Mouse (Mus musculus): ENCODE data around the gene Gatad2b.

Gatad2b gene

GRCm38 (mm10) chr3:90386817-90387216, 93.8 kb downstream of the Gatad2b start:
- DNase-seq = no peak

GRCm38 (mm10) chr3:90387483-90387882, 94.5 kb downstream of the Gatad2b start:
- peak; percentile 52 to 54 for DNase-seq

DNA sequence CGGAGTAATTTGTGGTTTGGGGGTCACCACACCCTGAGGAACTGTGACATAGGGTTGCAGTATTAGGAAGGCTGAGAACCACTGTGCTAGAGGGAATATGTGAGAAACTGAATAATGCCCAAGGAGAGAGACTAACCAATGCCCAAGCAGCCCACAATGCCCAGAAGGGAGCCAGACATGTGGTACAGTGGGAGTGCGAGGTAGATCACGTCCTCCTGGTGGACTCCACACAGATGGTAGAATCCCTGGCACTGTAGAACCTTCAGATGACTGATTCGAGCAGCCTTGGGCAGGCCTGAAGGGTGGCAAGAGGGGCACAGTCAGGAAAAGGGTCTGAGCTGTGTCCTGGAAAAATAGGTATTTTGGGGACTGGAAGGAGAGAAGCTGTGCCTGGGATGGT, 95.2 kb downstream of the Gatad2b start:
- no peak for DNase-seq

DNA sequence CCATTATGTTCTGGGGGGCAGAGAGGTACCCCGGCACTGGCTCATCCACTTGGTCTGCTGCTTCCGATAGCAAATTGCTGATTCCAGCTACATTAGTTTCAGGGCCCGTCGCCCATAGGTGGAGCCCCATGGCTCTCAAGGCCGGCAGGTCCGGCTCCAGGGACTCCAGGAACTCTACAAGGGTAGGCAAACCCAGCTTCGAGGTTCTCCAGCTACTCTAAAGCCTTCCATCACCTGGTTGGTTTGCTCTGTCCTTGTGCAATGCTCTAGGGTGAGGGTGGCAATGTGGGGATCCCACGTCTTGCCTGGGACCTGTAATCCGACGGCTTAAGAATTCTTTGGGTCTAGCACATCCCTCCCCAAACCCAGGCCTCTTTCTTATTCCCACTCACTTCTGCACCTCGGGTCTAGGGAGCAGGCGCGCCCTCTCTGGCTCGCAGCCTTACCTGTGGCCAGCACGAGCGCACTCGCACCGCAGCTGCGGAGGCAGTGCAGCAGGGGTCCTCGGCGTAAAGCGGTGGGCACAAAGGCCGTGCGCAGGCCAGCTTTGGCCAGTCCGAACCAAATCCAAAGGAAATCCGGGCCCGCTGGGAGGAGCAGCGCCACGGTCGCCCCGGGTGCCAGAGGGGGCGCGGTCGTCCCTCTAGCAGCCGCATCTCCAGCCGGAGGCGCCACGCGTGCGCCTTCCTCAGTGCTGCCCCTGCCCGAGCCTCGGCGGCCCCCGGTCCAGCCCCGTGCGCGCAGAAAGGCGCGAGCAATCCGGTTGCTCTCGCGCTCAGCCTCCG, 95.9 kb downstream of the Gatad2b start:
- peak; percentile 74 to 84 for DNase-seq

GRCm38 (mm10) chr3:90389511-90390490, 96.8 kb downstream of the Gatad2b start, which contains the start of gene Slc27a3:
Slc27a3 (minus strand) TSS chr3:90389938.
- peak; percentile 72 to 82 for DNase-seq

GRCm38 (mm10) chr3:90391004-90391403, 98.0 kb downstream of the Gatad2b start:
- no peak for DNase-seq

GRCm38 (mm10) chr3:90391941-90392340, 99.0 kb downstream of the Gatad2b start:
- no peak for DNase-seq

DNA sequence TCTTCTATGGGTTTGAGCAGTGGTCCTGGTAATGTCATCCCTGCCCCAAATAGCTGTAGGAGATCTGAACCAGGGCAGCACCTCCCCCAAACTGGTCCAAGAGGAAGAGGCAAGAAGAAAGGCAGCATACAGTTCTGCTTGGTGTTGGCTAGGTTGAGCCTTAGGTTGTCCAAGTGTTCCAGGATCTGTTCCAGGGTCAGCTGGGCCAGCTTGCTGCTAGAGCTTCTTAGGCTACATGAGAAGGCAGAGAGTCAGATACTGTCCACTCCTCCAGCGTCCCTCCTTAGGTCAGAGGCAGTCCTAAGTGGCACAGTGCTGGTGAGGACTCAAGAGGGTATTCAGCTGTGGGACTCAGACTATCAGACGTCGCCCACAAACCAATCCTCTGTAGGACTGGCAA, 99.7 kb downstream of the Gatad2b start:
- DNase-seq = no peak

GRCm38 (mm10) chr3:90395629-90396028, 102.7 kb downstream of the Gatad2b start:
- DNase-seq = no peak

DNA sequence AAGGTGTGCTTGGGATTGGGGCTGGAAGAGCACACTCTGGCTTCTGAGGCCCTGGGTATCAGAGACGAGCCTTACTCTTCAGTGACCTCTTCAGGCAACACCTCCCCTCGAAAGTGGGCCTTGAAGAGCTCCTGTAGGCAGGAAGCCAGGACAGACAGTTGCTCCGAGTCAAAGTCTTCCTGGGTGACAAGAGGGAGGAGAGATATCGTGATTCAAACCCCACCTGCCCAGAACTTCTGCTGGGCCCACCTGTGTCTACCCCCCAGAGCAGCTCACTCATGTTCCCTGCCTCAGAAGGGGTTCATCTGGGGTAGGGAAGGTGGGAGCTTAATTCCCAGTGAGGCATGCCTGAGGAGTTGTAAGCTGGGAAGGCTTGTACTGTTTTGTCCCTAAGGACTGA, 108.0 kb downstream of the Gatad2b start:
- no peak for DNase-seq

DNA sequence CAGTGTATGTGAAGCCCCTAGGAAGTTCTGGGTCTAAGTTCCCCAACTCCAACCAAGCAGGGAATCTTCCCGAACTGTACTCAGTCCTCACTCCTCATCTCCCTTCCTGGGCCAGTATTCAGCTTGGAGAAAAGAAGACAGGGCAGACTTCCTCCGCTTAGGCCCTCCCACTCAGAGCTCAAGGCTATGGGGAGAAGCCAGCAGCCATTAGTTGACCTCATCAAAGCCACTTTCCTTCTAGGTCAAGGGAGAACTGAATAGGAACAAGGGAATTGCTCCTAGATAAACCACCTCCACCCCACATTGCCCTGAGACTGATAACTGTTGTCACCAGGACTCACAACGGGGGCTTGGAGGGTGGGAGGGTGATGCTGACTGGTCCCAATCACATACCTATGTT, 111.1 kb downstream of the Gatad2b start:
- DNase-seq = no peak

DNA sequence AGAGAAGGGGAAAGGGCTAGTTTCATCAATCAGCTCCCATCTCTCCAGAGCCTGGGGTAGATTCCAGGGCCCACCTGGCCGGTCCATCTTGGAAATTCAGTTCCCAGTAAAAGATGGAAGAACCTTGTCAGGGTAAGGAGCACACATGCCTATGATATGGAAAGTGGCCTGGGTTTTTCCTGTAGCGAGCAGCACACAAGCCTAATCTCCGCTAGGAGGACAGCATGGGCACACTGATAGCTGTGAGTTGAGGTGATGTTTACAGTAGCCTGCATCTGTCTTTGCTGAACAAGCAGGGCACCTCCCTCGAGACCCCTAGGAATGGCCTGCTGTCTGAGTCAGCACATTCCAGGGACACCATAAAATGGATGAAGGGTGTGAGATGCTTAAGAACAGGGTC, 111.6 kb downstream of the Gatad2b start:
- DNase-seq = no peak

GRCm38 (mm10) chr3:90406414-90406813, 113.4 kb downstream of the Gatad2b start:
- no peak for DNase-seq

GRCm38 (mm10) chr3:90408721-90409120, 115.7 kb downstream of the Gatad2b start:
- DNase-seq = no peak

GRCm38 (mm10) chr3:90412312-90413010, 119.5 kb downstream of the Gatad2b start:
- peak; percentile 85 to 88 for DNase-seq

GRCm38 (mm10) chr3:90413011-90413396, 120.0 kb downstream of the Gatad2b start:
- DNase-seq = no peak
